Comparison of ENCODE assay signal across 22 mouse cellular contexts in the genomic region with DNA sequence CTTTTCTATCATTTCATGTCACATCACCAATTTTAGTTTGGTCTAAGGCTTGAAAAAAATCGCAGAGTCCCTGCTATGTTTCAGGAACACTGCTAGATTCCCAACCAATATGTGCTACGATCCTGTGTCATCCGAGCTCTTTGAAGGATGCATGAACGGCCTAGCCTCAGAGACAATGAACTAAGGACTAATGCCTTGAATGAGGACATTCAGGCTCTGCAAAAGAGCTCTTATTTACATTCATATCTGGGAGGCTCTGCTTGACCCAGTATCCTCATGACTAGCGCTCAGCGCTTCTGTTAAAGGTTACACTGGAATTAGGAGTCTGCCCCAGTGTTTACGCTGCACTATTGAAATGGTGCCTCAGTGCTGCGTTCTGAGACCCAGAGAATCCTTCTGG.
DNase-seq lines count a peak whose midpoint lies in the region; ATAC-seq and TF ChIP-seq lines count a peak whose summit lies in the region.
"Had no signal": no experiment of that assay in that cellular context is flagged by ENCODE, and none has a peak within 500 bp of the region (broad histone marks: within the 10 kb centered on the region; RNA-seq: fewer than 3 reads in every experiment).

No protein-coding gene starts in this region.

- no peak overlapping the region for H3K27ac ChIP-seq in midbrain, embryonic 11.5 days (ENCODE audit: low read depth, low read length)
- H3K27ac ChIP-seq in midbrain, postnatal 0 days (ENCODE audit: low read depth, low read length), result no peak overlapping the region
- H3K27ac ChIP-seq in midbrain, embryonic 14.5 days (replicated peaks; ENCODE audit: low read depth, low read length), result no peak overlapping the region
- H3K27ac ChIP-seq in midbrain, embryonic 10.5 days (replicated peaks), result no peak overlapping the region
- H3K27ac ChIP-seq: embryonic facial prominence, embryonic 13.5 days; embryonic facial prominence, embryonic 15.5 days; forebrain, embryonic 10.5 days; forebrain, embryonic 13.5 days had no signal

- no peak overlapping the region for H3K9ac ChIP-seq in midbrain, embryonic 11.5 days (ENCODE audit: low read length)
- no peak overlapping the region for H3K9ac ChIP-seq in midbrain, postnatal 0 days (replicated peaks; ENCODE audit: low read length, poor library complexity, severe bottlenecking)
- no peak overlapping the region for H3K9ac ChIP-seq in midbrain, embryonic 14.5 days (replicated peaks; ENCODE audit: low read length)
- H3K9ac ChIP-seq: embryonic facial prominence, embryonic 13.5 days; embryonic facial prominence, embryonic 15.5 days; forebrain, embryonic 13.5 days had no signal

- no peak overlapping the region for H3K4me2 ChIP-seq in midbrain, embryonic 11.5 days
- no peak overlapping the region for H3K4me2 ChIP-seq in midbrain, postnatal 0 days (ENCODE audit: low read depth, low read length, poor library complexity, severe bottlenecking)
- no peak overlapping the region for H3K4me2 ChIP-seq in midbrain, embryonic 14.5 days (ENCODE audit: low read length)
- H3K4me2 ChIP-seq: embryonic facial prominence, embryonic 13.5 days; embryonic facial prominence, embryonic 15.5 days; forebrain, embryonic 13.5 days had no signal

- H3K36me3 ChIP-seq in midbrain, embryonic 11.5 days (ENCODE audit: control insufficient read depth, insufficient read depth, low read length), result no peaks in the 10 kb centered on the region
- H3K36me3 ChIP-seq in midbrain, postnatal 0 days (ENCODE audit: insufficient read depth, low read length), result no peaks in the 10 kb centered on the region
- H3K36me3 ChIP-seq in midbrain, embryonic 14.5 days (ENCODE audit: control insufficient read depth, insufficient read depth, low read length), result no peaks in the 10 kb centered on the region
- no peaks in the 10 kb centered on the region for H3K36me3 ChIP-seq in midbrain, embryonic 10.5 days
- H3K36me3 ChIP-seq: embryonic facial prominence, embryonic 13.5 days; embryonic facial prominence, embryonic 15.5 days; forebrain, embryonic 10.5 days had no signal

- no peaks in the 10 kb centered on the region for H3K9me3 ChIP-seq in midbrain, embryonic 11.5 days (ENCODE audit: control insufficient read depth, low read length)
- H3K9me3 ChIP-seq in midbrain, postnatal 0 days (ENCODE audit: low read length), result no peaks in the 10 kb centered on the region
- H3K9me3 ChIP-seq in midbrain, embryonic 14.5 days (ENCODE audit: control insufficient read depth, low read length), result no peaks in the 10 kb centered on the region
- no peaks in the 10 kb centered on the region for H3K9me3 ChIP-seq in midbrain, embryonic 10.5 days (replicated peaks)
- H3K9me3 ChIP-seq: embryonic facial prominence, embryonic 13.5 days; embryonic facial prominence, embryonic 15.5 days; forebrain, embryonic 10.5 days; forebrain, embryonic 13.5 days had no signal

- H3K4me1 ChIP-seq in midbrain, embryonic 11.5 days (ENCODE audit: control insufficient read depth, insufficient read depth, low read length), result peaks cover 5% of the 10 kb centered on the region; the same call in 1 of the 2 replicates
- peaks cover 3% of the 10 kb centered on the region; the same call in 1 of the 2 replicates for H3K4me1 ChIP-seq in midbrain, postnatal 0 days (ENCODE audit: insufficient read depth, low read length)
- H3K4me1 ChIP-seq in midbrain, embryonic 14.5 days (ENCODE audit: control insufficient read depth, insufficient read depth, low read length), result peaks cover 8% of the 10 kb centered on the region; the same call in 1 of the 2 replicates
- peaks cover 28% of the 10 kb centered on the region for H3K4me1 ChIP-seq in midbrain, embryonic 10.5 days
- H3K4me1 ChIP-seq: embryonic facial prominence, embryonic 15.5 days had no signal

- H3K4me3 ChIP-seq in midbrain, embryonic 11.5 days (ENCODE audit: low read depth, low read length), result no peak overlapping the region
- no peak overlapping the region for H3K4me3 ChIP-seq in midbrain, postnatal 0 days (ENCODE audit: low read depth, low read length)
- no peak overlapping the region for H3K4me3 ChIP-seq in midbrain, embryonic 14.5 days (replicated peaks; ENCODE audit: low read depth, low read length)
- H3K4me3 ChIP-seq in midbrain, embryonic 10.5 days, result no peak overlapping the region
- H3K4me3 ChIP-seq: embryonic facial prominence, embryonic 13.5 days; embryonic facial prominence, embryonic 15.5 days; erythroblast, embryonic 14.5 days; forebrain, embryonic 10.5 days; forebrain, embryonic 13.5 days had no signal

- WGBS in midbrain, embryonic 11.5 days, result 58% methylated on average over 8 of the region's 8 CpGs
- 56% methylated on average over 8 of the region's 8 CpGs for WGBS in midbrain, postnatal 0 days
- 48% methylated on average over 8 of the region's 8 CpGs for WGBS in midbrain, embryonic 14.5 days
- WGBS in midbrain, embryonic 10.5 days, result 64% methylated on average over 8 of the region's 8 CpGs

- peak; percentile 84 for DNase-seq in midbrain, embryonic 11.5 days (ENCODE audit: low spot score, missing footprints)
- DNase-seq in midbrain, postnatal 0 days (ENCODE audit: low spot score), result no peak
- DNase-seq in midbrain, embryonic 14.5 days, result peak; percentile 20
- DNase-seq in midbrain, embryonic 10.5 days (ENCODE audit: low spot score), result no peak
- DNase-seq in retina, postnatal 1 day, result peak; percentile 24
- DNase-seq in kidney, postnatal 25 days, result no peak
- DNase-seq: adrenal gland, adult 2 months; adrenal gland, postnatal 10 days; adrenal gland, postnatal 25 days; cerebellum, adult 11 months; cerebellum, adult 18-20 months; cerebellum, adult 8-10 months; cerebellum, adult 9-11 months; cerebellum, postnatal 14 days; cerebellum, postnatal 36 days; embryo, embryonic 11 days had no signal

- no peak for TF ChIP-seq CTCF in midbrain, postnatal 0 days (IDR thresholded peaks at IDR 0.05)

- H3K27me3 ChIP-seq in midbrain, embryonic 11.5 days (ENCODE audit: control insufficient read depth, insufficient read depth, low read length), result no peaks in the 10 kb centered on the region
- no peaks in the 10 kb centered on the region for H3K27me3 ChIP-seq in midbrain, postnatal 0 days (ENCODE audit: insufficient read depth, low read length)
- no peaks in the 10 kb centered on the region for H3K27me3 ChIP-seq in midbrain, embryonic 14.5 days (ENCODE audit: control insufficient read depth, insufficient read depth, low read length)
- H3K27me3 ChIP-seq in midbrain, embryonic 10.5 days (ENCODE audit: low read depth, poor library complexity, severe bottlenecking), result no peaks in the 10 kb centered on the region
- H3K27me3 ChIP-seq: embryonic facial prominence, embryonic 13.5 days; embryonic facial prominence, embryonic 15.5 days; forebrain, embryonic 13.5 days had no signal

- no peak for ATAC-seq in midbrain, embryonic 11.5 days (ENCODE audit: low FRiP score)
- ATAC-seq in midbrain, postnatal 0 days (ENCODE audit: low FRiP score), result no peak
- ATAC-seq in midbrain, embryonic 14.5 days (ENCODE audit: low FRiP score, low TSS enrichment), result no peak
- ATAC-seq: forebrain, embryonic 13.5 days; forebrain, embryonic 16.5 days had no signal

Comparison
In these comparisons a context has a peak if more than half of its experiments do, and no peak if none do; other contexts are left out.
1. DNase-seq: peak in midbrain, embryonic 11.5 days (single experiment), midbrain, embryonic 14.5 days (single experiment) and retina, postnatal 1 day (single experiment); none in midbrain, postnatal 0 days (single experiment), midbrain, embryonic 10.5 days (single experiment) and kidney, postnatal 25 days (0 of 2).